Mouse (Mus musculus) R1 (cell line): ENCODE data around the gene Pip4k2a.
"Not testable (repeated sequence)": the region's sequence is repeated elsewhere in the genome, so short reads cannot be mapped to it uniquely, and the experiment has no call there.

Experiments used
- DNase-seq: peaks from one replicate; pipeline ENCODE4 v3.0.0-alpha.2; 2018; ENCODE audit warnings: low read depth, low spot score

Pip4k2a gene

DNA sequence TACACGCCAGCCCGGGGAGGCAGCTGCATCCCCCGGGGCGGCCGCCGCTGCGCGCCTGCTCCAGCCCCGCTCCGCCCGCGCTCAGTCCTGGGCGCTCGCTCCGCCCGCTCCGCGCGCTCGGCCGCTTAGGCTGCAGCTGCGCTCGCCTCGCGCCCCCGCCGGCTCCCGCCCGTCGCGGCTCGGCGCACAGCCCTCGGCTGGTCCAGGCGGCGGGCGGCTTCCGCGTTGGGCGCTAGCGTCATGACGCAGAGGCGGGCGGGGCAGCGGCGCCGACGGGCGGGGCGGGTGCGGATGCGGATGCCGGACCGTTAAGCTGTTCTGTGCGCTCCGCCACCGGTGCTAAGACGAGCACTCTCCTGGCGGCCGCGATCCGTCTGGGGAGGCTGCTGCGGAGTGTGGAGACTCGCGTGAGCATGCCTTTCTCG is at the start of gene Pip4k2a, which contains the start of gene 4930426L09Rik:
Gene Pip4k2a, minus strand, starts transcription at position 73 of the 425 bp plus-strand sequence.
Gene 4930426L09Rik, plus strand, starts transcription at position 290 of the 425 bp plus-strand sequence.
- DNase-seq = peak; percentile 80

- DNase-seq = no peak
Observed at GRCm38 (mm10) chr2:19037907-19038570, 40.1 kb upstream of the Pip4k2a start.

DNA sequence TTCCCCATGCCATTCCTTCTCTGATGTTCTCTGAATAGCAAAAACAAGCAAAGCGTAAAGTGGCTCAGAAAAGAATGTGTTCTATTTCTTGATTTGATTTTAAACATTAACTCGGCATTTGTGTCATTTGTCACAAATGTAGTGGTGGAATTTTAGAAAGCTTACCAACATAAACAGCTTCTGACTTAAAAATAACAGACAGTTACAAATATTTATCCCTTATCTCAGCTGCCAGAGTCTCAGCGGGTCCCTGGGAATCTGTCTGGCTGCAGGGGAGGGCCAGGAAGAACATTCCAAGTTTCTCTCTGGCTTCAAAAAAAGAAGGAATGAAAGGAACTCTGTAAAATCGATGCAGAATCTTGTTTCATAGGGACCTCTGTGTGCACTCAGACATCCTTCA is 39.5 kb upstream of the Pip4k2a start:
- no peak for DNase-seq

GRCm38 (mm10) chr2:19024807-19025206 is 26.9 kb upstream of the Pip4k2a start:
- DNase-seq = no peak

- DNase-seq = peak; percentile 60
Observed at GRCm38 (mm10) chr2:19018034-19018433, 20.1 kb upstream of the Pip4k2a start.

DNA sequence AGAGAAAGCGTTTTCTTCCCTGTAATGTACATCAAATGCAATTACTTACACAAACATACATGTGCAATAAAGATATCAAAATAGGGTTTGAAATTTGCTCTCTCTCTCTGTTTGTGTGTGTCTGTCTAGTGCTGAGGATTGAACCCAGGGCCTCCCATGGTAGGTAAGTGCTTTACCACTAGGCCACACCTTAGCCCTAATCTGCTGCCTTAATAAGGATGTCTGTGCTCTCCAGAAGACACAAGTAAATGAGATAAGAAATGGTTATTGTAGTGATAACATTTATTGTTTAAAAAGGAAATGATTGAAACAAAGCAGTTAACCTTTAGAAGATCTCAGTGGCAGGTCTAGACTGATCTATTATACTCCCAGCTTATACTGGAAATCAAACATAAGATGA is 18.9 kb upstream of the Pip4k2a start:
- no peak for DNase-seq

- no peak for DNase-seq
Observed at GRCm38 (mm10) chr2:19016348-19016747, 18.4 kb upstream of the Pip4k2a start.

- no peak for DNase-seq
Observed at GRCm38 (mm10) chr2:19011443-19011842, 13.5 kb upstream of the Pip4k2a start.

- not testable (repeated sequence) for DNase-seq
Observed at GRCm38 (mm10) chr2:19010541-19010940, 12.6 kb upstream of the Pip4k2a start.

GRCm38 (mm10) chr2:19007580-19007979 is 9.7 kb upstream of the Pip4k2a start:
- DNase-seq = no peak

- DNase-seq = no peak
Observed at GRCm38 (mm10) chr2:19006124-19006523, 8.2 kb upstream of the Pip4k2a start.

DNA sequence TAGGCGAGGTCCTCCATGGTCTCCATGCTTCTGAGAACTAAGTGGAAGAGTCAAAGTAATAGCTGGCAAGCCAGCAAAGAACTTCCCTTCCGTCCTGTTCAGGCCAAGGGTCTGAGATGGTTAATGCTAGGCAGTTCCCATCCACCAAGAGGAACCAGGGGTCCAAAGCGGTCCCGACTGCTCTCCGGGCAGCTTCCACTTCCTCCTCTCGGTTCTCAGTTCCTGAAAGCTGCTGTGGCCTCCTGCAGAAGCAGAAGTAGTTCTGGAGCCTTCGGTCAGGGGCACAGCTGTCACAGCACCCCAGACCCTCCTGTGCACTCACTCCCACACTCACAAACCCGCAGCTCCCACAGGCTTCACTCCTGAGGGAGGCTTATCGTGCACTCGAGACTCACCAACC is 6.9 kb upstream of the Pip4k2a start:
- no peak for DNase-seq

- no peak for DNase-seq
Observed at GRCm38 (mm10) chr2:18999395-18999794, 1.5 kb upstream of the Pip4k2a start.

GRCm38 (mm10) chr2:18997387-18997971 is 447 bp downstream of the Pip4k2a start:
- DNase-seq = peak; percentile 57

GRCm38 (mm10) chr2:18996451-18997211 is 1.3 kb downstream of the Pip4k2a start:
- DNase-seq = peak; percentile 36

- DNase-seq = no peak
Observed at GRCm38 (mm10) chr2:18992512-18993510, 5.1 kb downstream of the Pip4k2a start.

DNA sequence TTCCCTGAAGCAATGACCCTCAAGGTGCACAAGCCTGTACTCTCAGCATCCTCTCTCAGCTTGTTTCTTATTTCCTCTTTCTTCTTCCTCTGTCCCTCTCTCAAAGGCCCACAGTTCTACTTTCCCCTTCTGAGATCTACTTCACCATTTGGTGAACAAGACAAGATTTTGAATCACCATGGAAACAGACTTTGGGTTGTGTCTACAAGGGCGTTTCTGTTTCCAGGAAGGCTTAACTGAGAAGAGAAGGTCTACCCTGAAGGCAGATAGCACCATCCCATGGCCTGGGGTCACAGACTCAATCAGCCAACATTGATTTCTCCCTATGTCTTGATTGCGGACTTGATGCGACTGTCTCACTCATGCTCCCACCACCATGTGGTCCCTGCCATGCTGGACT is 9.0 kb downstream of the Pip4k2a start:
- no peak for DNase-seq

DNA sequence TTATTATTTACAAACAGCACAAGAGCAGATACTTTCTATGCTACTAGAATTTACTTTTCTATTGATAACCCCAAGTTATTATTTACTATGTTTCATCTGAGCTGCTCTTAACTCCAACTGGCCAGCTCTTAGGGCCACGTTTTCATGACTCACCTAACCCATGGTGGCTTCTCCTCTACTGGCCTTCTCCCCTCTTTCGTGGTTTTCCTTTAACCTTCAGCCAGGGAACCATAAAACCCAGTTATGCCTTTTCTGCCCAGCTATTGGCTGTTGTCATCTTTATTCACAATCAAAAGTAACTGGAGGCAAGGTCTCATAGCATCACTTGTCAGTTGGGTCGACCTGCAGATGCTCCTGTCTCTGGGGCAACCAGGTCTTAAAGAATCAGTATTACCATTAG is 12.4 kb downstream of the Pip4k2a start:
- DNase-seq = no peak

DNA sequence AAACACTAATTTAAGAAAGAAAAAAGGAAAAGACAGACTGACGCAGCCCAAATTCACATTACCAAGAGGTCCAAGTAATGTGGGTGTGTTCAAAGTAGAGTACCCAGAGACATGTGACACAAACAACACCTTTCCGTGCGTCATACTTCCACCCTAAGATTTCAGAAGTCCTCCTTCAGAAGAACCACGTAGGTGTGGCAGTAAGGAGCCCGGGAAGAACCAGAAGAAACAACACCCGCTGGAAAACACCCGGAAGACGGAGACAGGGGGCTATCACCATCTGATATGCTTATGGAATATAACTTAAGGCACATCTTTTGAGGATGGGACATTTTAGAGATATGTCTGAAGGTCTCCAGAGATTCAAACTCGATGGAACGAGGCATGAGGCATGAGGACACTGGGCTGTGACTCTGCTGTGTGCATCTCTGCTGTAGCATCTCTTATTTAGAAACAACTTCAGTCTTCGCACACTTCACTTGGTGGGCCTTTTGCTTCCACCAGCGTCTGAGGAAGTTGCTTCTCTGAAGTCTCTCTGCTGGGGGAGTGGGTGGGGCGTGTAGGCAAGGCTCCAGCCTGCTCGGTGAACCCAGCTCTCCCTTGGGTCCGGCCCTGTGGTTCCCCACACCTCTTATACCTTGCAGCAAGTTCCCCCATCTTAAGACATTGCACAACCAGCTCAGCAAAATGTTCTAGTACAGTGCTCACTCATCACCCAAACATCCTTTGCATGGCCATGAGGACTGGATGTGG is 13.7 kb downstream of the Pip4k2a start:
- DNase-seq = no peak

DNA sequence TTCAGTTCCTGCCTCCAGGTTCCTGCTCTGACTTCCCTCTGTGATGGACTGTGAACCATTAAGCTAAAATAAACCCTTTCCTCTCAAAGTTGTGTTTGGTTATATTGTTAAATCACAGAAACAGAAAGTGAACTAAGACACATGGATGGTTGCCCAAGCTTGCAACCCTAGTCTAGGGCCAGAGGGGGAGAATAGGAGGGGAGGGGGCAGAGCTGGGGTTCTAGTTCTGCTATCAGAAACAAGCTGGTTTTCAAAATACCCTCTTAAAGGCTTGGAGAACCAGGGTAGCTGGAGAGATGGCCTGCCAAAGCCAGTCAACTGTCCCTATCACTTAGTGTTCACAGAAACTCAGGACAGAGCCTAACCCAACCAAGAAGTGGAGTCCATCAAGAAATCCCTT is 14.4 kb downstream of the Pip4k2a start:
- no peak for DNase-seq

DNA sequence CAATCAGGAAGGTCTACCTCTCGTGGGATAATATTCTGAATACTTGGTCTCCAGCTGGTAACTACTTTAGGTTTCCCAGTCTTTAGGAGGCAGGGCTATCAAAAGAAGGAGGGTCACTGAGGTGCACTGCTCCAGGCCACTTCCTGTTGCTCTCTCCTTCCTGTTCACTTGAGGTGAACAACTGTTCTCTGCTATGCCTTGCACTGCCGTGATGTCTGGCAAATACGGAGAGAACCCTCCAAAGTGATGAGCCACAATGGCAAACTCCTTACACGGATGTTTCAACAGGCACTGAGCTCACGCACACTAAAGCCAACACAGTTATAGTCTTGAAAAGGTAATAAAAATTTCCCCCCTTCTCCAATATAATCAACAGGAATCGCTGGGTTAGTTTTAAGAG is 15.3 kb downstream of the Pip4k2a start:
- no peak for DNase-seq
